Mouse (Mus musculus): Measurements from ENCODE around the gene Etv6. TPM values are rescaled to one million over a fixed set of nuclear protein-coding genes. Genes with fewer than 3 reads are reported as not detected.

Gene Etv6
- polyA plus RNA-seq, 1 experiment from 2014 or later = 5.9 TPM

DNA sequence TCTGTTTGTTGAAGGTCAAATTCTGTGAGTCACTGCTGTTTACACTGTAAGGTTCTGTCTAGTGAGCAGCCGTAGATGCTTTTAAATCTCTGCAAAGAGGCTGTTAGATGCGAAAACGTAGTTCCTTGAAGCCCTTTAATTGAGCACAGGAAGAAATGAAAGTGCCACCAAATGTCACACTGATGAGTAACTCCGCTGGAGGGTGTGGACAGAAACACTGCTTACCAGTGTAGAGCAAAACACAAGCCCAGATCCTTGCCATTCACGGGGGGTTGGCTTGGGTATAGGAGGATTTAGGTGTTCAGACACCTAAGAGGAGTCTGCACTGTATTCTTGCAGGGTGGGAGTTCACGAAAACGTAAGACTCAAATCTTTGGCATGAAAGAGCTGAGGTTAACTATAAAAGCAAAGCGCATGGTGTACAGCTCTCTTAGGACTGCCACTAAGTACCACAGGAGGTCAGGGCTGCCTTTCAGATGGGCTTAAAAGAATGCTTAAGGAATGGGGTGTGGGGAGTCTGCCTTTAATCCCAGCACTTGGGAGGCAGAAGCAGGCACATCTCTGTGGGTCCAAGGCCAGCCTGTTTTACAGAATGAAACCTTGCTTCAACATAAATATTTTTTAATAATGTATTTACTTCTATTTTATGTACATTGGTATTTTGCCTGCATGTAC, 216.7 kb downstream of the Etv6 start:
- 72% methylated on average over 8 of the region's 8 CpGs for WGBS
- no peak for TF ChIP-seq CTCF (IDR thresholded peaks at IDR 0.05; ENCODE audit: low read depth)
- TF ChIP-seq EP300 (optimal IDR thresholded peaks at IDR 0.05) = no peak
- H3K27me3 ChIP-seq (ENCODE audit: control insufficient read depth, insufficient read depth, low read length) = no peaks in the 10 kb centered on the region
- no peaks in the 10 kb centered on the region for H3K9me3 ChIP-seq (ENCODE audit: control insufficient read depth, low read length)
- H3K9ac ChIP-seq (ENCODE audit: low read length) = no peak overlapping the region
- 0 out of 2 replicates have a peak, but pooled peaks cover 3% of the 10 kb centered on the region for H3K36me3 ChIP-seq (ENCODE audit: control insufficient read depth, insufficient read depth, low read length)
- no peak overlapping the region for H3K27ac ChIP-seq (replicated peaks)
- no peak overlapping the region for H3K4me3 ChIP-seq (ENCODE audit: low read depth, low read length)
- DNase-seq (ENCODE audit: low spot score) = no peak
- no peak for ATAC-seq (ENCODE audit: low FRiP score, low TSS enrichment)
- peaks cover 5% of the 10 kb centered on the region; the same call in 1 of the 2 replicates for H3K4me1 ChIP-seq (replicated peaks; ENCODE audit: control insufficient read depth, insufficient read depth)
- no peak overlapping the region for H3K4me2 ChIP-seq (replicated peaks; ENCODE audit: low read depth)

- peak; percentile 73 for ATAC-seq (ENCODE audit: low FRiP score, low TSS enrichment)
- Histone ChIP-seq H3K27ac (replicated peaks) (peak overlapping the region; percentile 58; the same call in 1 of the 2 replicates), H3K4me2 (replicated peaks; ENCODE audit: low read depth) (no peak overlapping the region)
These were observed 220.9 kb downstream of the Etv6 start for GRCm38 (mm10) chr6:134256369-134256768.

DNA sequence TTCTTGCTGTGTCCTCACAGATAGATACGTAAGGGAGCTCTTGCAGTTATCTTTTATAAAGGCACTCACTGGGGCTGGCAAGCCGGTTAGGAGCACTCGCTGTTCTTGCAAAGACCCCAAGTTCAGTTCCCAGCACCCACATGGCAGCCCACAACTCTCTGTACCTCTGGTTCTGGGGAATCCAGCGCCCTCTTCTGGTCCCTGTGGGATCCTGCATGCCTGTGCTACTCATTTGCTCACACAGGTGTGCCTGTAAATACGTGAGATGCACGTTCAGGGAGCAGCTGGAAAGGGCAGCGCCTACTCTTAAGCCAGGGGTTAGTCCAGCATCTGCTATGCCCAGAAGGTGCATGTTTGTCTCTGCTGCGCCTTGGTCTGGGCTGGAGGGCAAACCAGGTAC, 224.4 kb downstream of the Etv6 start:
- Histone ChIP-seq H3K4me2 (replicated peaks; ENCODE audit: low read depth) (no peak overlapping the region), H3K27me3 (ENCODE audit: control insufficient read depth, insufficient read depth, low read length) (no peaks in the 10 kb centered on the region), H3K4me1 (replicated peaks; ENCODE audit: control insufficient read depth, insufficient read depth) (peaks cover 5% of the 10 kb centered on the region; the same call in 1 of the 2 replicates), H3K9me3 (ENCODE audit: control insufficient read depth, low read length) (no peaks in the 10 kb centered on the region), H3K27ac (replicated peaks) (no peak overlapping the region), H3K36me3 (ENCODE audit: control insufficient read depth, insufficient read depth, low read length) (peaks cover 9% of the 10 kb centered on the region), H3K9ac (ENCODE audit: low read length) (no peak overlapping the region), H3K4me3 (ENCODE audit: low read depth, low read length) (no peak overlapping the region)
- WGBS = 93% methylated on average over 8 of the region's 8 CpGs
- DNase-seq (ENCODE audit: low spot score) (no peak), ATAC-seq (ENCODE audit: low FRiP score, low TSS enrichment) (no peak)
- no peak for TF ChIP-seq EP300 (optimal IDR thresholded peaks at IDR 0.05)
- TF ChIP-seq CTCF (IDR thresholded peaks at IDR 0.05; ENCODE audit: low read depth) = peak; percentile 36; the same call in 1 of the 2 replicates

More at GRCm38 (mm10) chr6:134256369-134256768, 220.9 kb downstream of the Etv6 start:
- DNase-seq (ENCODE audit: low spot score) = peak; percentile 50
- Histone ChIP-seq H3K4me1 (replicated peaks; ENCODE audit: control insufficient read depth, insufficient read depth) (peaks cover 5% of the 10 kb centered on the region; the same call in 1 of the 2 replicates), H3K9me3 (ENCODE audit: control insufficient read depth, low read length) (no peaks in the 10 kb centered on the region), H3K9ac (ENCODE audit: low read length) (no peak overlapping the region), H3K4me3 (ENCODE audit: low read depth, low read length) (no peak overlapping the region), H3K27me3 (ENCODE audit: control insufficient read depth, insufficient read depth, low read length) (no peaks in the 10 kb centered on the region), H3K36me3 (ENCODE audit: control insufficient read depth, insufficient read depth, low read length) (no peaks in the 10 kb centered on the region; the same call in 1 of the 2 replicates)
- WGBS = 37% methylated on average over 3 of the region's 3 CpGs
- TF ChIP-seq EP300 (optimal IDR thresholded peaks at IDR 0.05) (no peak), CTCF (IDR thresholded peaks at IDR 0.05; ENCODE audit: low read depth) (no peak)

DNA sequence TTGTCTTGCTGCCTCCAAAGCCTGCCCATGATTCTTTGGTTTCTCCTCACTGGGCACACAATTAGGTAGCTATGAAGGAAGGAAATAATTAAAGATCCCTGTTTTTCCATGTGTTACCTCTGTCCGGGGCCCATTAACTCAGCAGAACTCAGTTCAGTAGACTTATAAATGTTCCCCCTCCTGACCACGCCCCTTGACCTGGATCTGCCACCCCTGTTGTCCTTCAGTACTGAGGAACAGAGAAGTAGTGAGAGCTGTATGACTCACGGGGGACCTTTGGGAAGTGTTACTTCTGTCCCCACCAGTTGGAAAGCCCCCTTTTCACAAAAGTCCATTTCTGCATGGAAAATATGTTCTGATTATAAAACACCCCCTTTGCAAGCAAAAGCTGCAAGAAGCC, 226.4 kb downstream of the Etv6 start:
- no peak overlapping the region for H3K9ac ChIP-seq (ENCODE audit: low read length)
- 65% methylated on average over 3 of the region's 3 CpGs for WGBS
- H3K9me3 ChIP-seq (ENCODE audit: control insufficient read depth, low read length) = no peaks in the 10 kb centered on the region
- ATAC-seq (ENCODE audit: low FRiP score, low TSS enrichment) = no peak
- no peak overlapping the region for H3K27ac ChIP-seq (replicated peaks)
- TF ChIP-seq CTCF (IDR thresholded peaks at IDR 0.05; ENCODE audit: low read depth) = no peak
- TF ChIP-seq EP300 (optimal IDR thresholded peaks at IDR 0.05) = no peak
- DNase-seq (ENCODE audit: low spot score) = peak; percentile 28
- peaks cover 17% of the 10 kb centered on the region for H3K36me3 ChIP-seq (ENCODE audit: control insufficient read depth, insufficient read depth, low read length)
- H3K4me3 ChIP-seq (ENCODE audit: low read depth, low read length) = no peak overlapping the region
- H3K4me2 ChIP-seq (replicated peaks; ENCODE audit: low read depth) = no peak overlapping the region
- H3K4me1 ChIP-seq (replicated peaks; ENCODE audit: control insufficient read depth, insufficient read depth) = no peaks in the 10 kb centered on the region
- H3K27me3 ChIP-seq (ENCODE audit: control insufficient read depth, insufficient read depth, low read length) = no peaks in the 10 kb centered on the region

DNA sequence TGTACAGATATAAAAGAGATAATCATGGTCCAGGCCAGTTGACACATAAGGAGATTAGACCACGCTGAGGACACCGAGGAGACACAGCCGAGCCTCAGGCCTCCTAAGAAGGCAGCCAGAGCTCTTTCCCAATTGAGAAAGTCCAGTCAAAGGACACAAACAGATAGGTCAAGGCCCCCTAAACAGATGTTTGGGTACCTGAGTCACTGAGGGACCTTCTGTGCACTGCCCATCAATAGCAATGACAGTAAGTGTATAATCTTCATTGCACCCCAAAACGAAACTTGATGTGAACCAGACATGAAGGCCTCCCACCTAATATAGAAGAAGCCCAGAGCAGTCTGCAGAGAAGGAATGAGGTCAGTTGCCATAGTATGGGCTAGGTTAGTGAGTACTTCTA, 226.9 kb downstream of the Etv6 start:
- Histone ChIP-seq H3K27ac (replicated peaks) (peak overlapping the region; percentile 72), H3K9me3 (ENCODE audit: control insufficient read depth, low read length) (no peaks in the 10 kb centered on the region), H3K36me3 (ENCODE audit: control insufficient read depth, insufficient read depth, low read length) (peaks cover 22% of the 10 kb centered on the region), H3K4me1 (replicated peaks; ENCODE audit: control insufficient read depth, insufficient read depth) (no peaks in the 10 kb centered on the region), H3K4me3 (ENCODE audit: low read depth, low read length) (no peak overlapping the region), H3K9ac (ENCODE audit: low read length) (no peak overlapping the region), H3K4me2 (replicated peaks; ENCODE audit: low read depth) (no peak overlapping the region), H3K27me3 (ENCODE audit: control insufficient read depth, insufficient read depth, low read length) (no peaks in the 10 kb centered on the region)
- DNase-seq (ENCODE audit: low spot score) = no peak
- no peak for ATAC-seq (ENCODE audit: low FRiP score, low TSS enrichment)
- WGBS = 59% methylated on average over 4 of the region's 4 CpGs
- TF ChIP-seq EP300 (optimal IDR thresholded peaks at IDR 0.05) = no peak
- no peak for TF ChIP-seq CTCF (IDR thresholded peaks at IDR 0.05; ENCODE audit: low read depth)

GRCm38 (mm10) chr6:134262911-134263607, 227.6 kb downstream of the Etv6 start:
- Histone ChIP-seq H3K36me3 (ENCODE audit: control insufficient read depth, insufficient read depth, low read length) (peaks cover 26% of the 10 kb centered on the region), H3K9me3 (ENCODE audit: control insufficient read depth, low read length) (no peaks in the 10 kb centered on the region), H3K9ac (ENCODE audit: low read length) (no peak overlapping the region), H3K4me2 (replicated peaks; ENCODE audit: low read depth) (no peak overlapping the region), H3K4me1 (replicated peaks; ENCODE audit: control insufficient read depth, insufficient read depth) (no peaks in the 10 kb centered on the region), H3K27ac (replicated peaks) (peak overlapping the region; percentile 72), H3K4me3 (ENCODE audit: low read depth, low read length) (no peak overlapping the region), H3K27me3 (ENCODE audit: control insufficient read depth, insufficient read depth, low read length) (no peaks in the 10 kb centered on the region)
- peak; percentile 50 for DNase-seq (ENCODE audit: low spot score)
- peak; percentile 85 for ATAC-seq (ENCODE audit: low FRiP score, low TSS enrichment)
- no peak for TF ChIP-seq EP300 (optimal IDR thresholded peaks at IDR 0.05)
- TF ChIP-seq CTCF (IDR thresholded peaks at IDR 0.05; ENCODE audit: low read depth) = no peak
- WGBS = 48% methylated on average over 6 of the region's 6 CpGs
